In genomic region chr6:113856790-113857189, GRCm38 (mm10) we compare ENCODE assay signal across 10 mouse cellular contexts.
DNase-seq lines count a peak whose midpoint lies in the region; ATAC-seq and TF ChIP-seq lines count a peak whose summit lies in the region.
"Had no signal": no experiment of that assay in that cellular context is flagged by ENCODE, and none has a peak within 500 bp of the region (broad histone marks: within the 10 kb centered on the region; RNA-seq: fewer than 3 reads in every experiment).

No protein-coding gene starts in this region.

- peak; percentile 41; the same call in 1 of the 2 replicates for ATAC-seq in hindbrain, embryonic 14.5 days (ENCODE audit: low FRiP score)
- no peak for ATAC-seq in intestine, embryonic 15.5 days

- H3K27me3 ChIP-seq in hindbrain, embryonic 14.5 days (ENCODE audit: control insufficient read depth, insufficient read depth, low read length) = no peaks in the 10 kb centered on the region
- no peaks in the 10 kb centered on the region for H3K27me3 ChIP-seq in intestine, embryonic 15.5 days (replicated peaks)
- H3K27me3 ChIP-seq: liver, embryonic 15.5 days had no signal

- H3K9me3 ChIP-seq in hindbrain, embryonic 14.5 days (ENCODE audit: control insufficient read depth, low read length) = no peaks in the 10 kb centered on the region
- no peaks in the 10 kb centered on the region for H3K9me3 ChIP-seq in intestine, embryonic 15.5 days
- H3K9me3 ChIP-seq: liver, embryonic 15.5 days had no signal

- H3K4me1 ChIP-seq in hindbrain, embryonic 14.5 days (replicated peaks; ENCODE audit: control insufficient read depth, insufficient read depth, low read length) = peaks cover 22% of the 10 kb centered on the region
- H3K4me1 ChIP-seq in intestine, embryonic 15.5 days (replicated peaks) = no peaks in the 10 kb centered on the region

- no peak overlapping the region for H3K4me3 ChIP-seq in hindbrain, embryonic 14.5 days (replicated peaks; ENCODE audit: low read length)
- no peak overlapping the region for H3K4me3 ChIP-seq in gastrocnemius, adult 2 months
- H3K4me3 ChIP-seq in intestine, embryonic 15.5 days (replicated peaks) = no peak overlapping the region
- H3K4me3 ChIP-seq: liver, embryonic 15.5 days had no signal

- peak overlapping the region; percentile 57; the same call in 1 of the 2 replicates for H3K27ac ChIP-seq in hindbrain, embryonic 14.5 days
- H3K27ac ChIP-seq in gastrocnemius, adult 2 months = no peak overlapping the region
- H3K27ac ChIP-seq in intestine, embryonic 15.5 days = no peak overlapping the region
- H3K27ac ChIP-seq: liver, embryonic 15.5 days had no signal

- peak; percentile 98 for DNase-seq in brain, adult 2 months (ENCODE audit: low read depth, low spot score)
- peak; percentile 92 to 94 for DNase-seq in cerebellum, postnatal 25 days
- peak; percentile 32 for DNase-seq in hindbrain, embryonic 14.5 days (ENCODE audit: low spot score)
- peak; percentile 86 to 88 for DNase-seq in left cerebral cortex, postnatal 14 days (ENCODE audit: low spot score in 2 of 2)
- DNase-seq in heart, postnatal 36 days = no peak
- no peak for DNase-seq in yolk sac, embryonic 10.5 days (ENCODE audit: low spot score)
- no peak for DNase-seq in gastrocnemius, adult 2 months
- DNase-seq: adrenal gland, postnatal 14 days had no signal

- H3K36me3 ChIP-seq in hindbrain, embryonic 14.5 days (replicated peaks; ENCODE audit: control insufficient read depth, insufficient read depth) = no peaks in the 10 kb centered on the region
- H3K36me3 ChIP-seq in intestine, embryonic 15.5 days = no peaks in the 10 kb centered on the region
- H3K36me3 ChIP-seq: liver, embryonic 15.5 days had no signal

- 35% methylated on average over 15 of the region's 15 CpGs for whole genome bisulfite sequencing in hindbrain, embryonic 14.5 days
- 82% methylated on average over 15 of the region's 15 CpGs for WGBS in intestine, embryonic 15.5 days

- no peak overlapping the region for H3K4me2 ChIP-seq in hindbrain, embryonic 14.5 days (replicated peaks)
- H3K4me2 ChIP-seq in intestine, embryonic 15.5 days (replicated peaks) = no peak overlapping the region
- H3K4me2 ChIP-seq: liver, embryonic 15.5 days had no signal

- intact Hi-C loops in left cerebral cortex, postnatal 14 days (cut with DNase I) = loop anchor here (5.0 kb wide), 1 partner anchor 34 kb away; no protein-coding TSS in a partner anchor
- intact Hi-C loops in heart, postnatal 36 days (cut with DNase I) = no loop called here
- intact Hi-C loops in gastrocnemius, adult 2 months (cut with DNase I) = no loop called here

- H3K9ac ChIP-seq in hindbrain, embryonic 14.5 days = no peak overlapping the region
- H3K9ac ChIP-seq in intestine, embryonic 15.5 days = no peak overlapping the region
- H3K9ac ChIP-seq: liver, embryonic 15.5 days had no signal

- TF ChIP-seq CTCF in gastrocnemius, adult 2 months (IDR thresholded peaks at IDR 0.05) = no peak

Comparison
In these comparisons a context has a peak if more than half of its experiments do, and no peak if none do; other contexts are left out.
1. DNase-seq: peak in brain, adult 2 months (single experiment), cerebellum, postnatal 25 days (2 of 2), hindbrain, embryonic 14.5 days (single experiment) and left cerebral cortex, postnatal 14 days (2 of 2); none in heart, postnatal 36 days (0 of 2), yolk sac, embryonic 10.5 days (single experiment) and gastrocnemius, adult 2 months (single experiment).